Mouse (Mus musculus): ENCODE data around the gene Gpx2. TPM values are rescaled to one million over a fixed set of nuclear protein-coding genes. Genes with fewer than 3 reads are reported as not detected.

Gpx2 gene
- polyA plus RNA-seq, 1 experiment from 2014 or later, result 17.0 TPM

- 50% methylated on average over 4 of the region's 4 CpGs for WGBS
- Histone ChIP-seq H3K27ac (no peak overlapping the region), H3K27me3 (no peaks in the 10 kb centered on the region)
Measured at GRCm38 (mm10) chr12:76775132-76775531, 20.2 kb downstream of the Gpx2 start.

GRCm38 (mm10) chr12:76774652-76775051, 20.7 kb downstream of the Gpx2 start:
- Histone ChIP-seq H3K9ac (no peak overlapping the region), H3K27me3 (no peaks in the 10 kb centered on the region), H3K27ac (no peak overlapping the region), H3K36me3 (peaks cover 5% of the 10 kb centered on the region; the same call in 1 of the 2 replicates), H3K4me3 (no peak overlapping the region), H3K9me3 (no peaks in the 10 kb centered on the region), H3K4me1 (no peaks in the 10 kb centered on the region), H3K4me2 (no peak overlapping the region)
- no peak for ATAC-seq (ENCODE audit: borderline replicate concordance, extremely low read depth, low FRiP score, low TSS enrichment)
- WGBS, result 57% methylated on average over 3 of the region's 3 CpGs

More at GRCm38 (mm10) chr12:76775132-76775531, 20.2 kb downstream of the Gpx2 start:
- ATAC-seq (ENCODE audit: borderline replicate concordance, extremely low read depth, low FRiP score, low TSS enrichment), result no peak
- Histone ChIP-seq H3K9me3 (no peaks in the 10 kb centered on the region), H3K4me3 (no peak overlapping the region), H3K36me3 (peaks cover 5% of the 10 kb centered on the region; the same call in 1 of the 2 replicates), H3K4me2 (no peak overlapping the region), H3K4me1 (no peaks in the 10 kb centered on the region), H3K9ac (no peak overlapping the region)

GRCm38 (mm10) chr12:76771540-76771939, 23.8 kb downstream of the Gpx2 start:
- no peak for ATAC-seq (ENCODE audit: borderline replicate concordance, extremely low read depth, low FRiP score, low TSS enrichment)
- Histone ChIP-seq H3K27ac (no peak overlapping the region), H3K9me3 (no peaks in the 10 kb centered on the region)

GRCm38 (mm10) chr12:76770841-76771500, 24.4 kb downstream of the Gpx2 start:
- Histone ChIP-seq H3K27me3 (no peaks in the 10 kb centered on the region), H3K9ac (no peak overlapping the region), H3K4me3 (no peak overlapping the region), H3K9me3 (no peaks in the 10 kb centered on the region), H3K4me2 (no peak overlapping the region), H3K4me1 (peaks cover 6% of the 10 kb centered on the region), H3K27ac (no peak overlapping the region), H3K36me3 (no peaks in the 10 kb centered on the region)
- no peak for ATAC-seq (ENCODE audit: borderline replicate concordance, extremely low read depth, low FRiP score, low TSS enrichment)
- 82% methylated on average over 5 of the region's 5 CpGs for WGBS

More at GRCm38 (mm10) chr12:76771540-76771939, 23.8 kb downstream of the Gpx2 start:
- 0 out of 2 replicates have a peak, but pooled peaks cover under 1% of the 10 kb centered on the region for H3K4me1 ChIP-seq
- WGBS, result 84% methylated on average over 5 of the region's 5 CpGs
- no peaks in the 10 kb centered on the region for H3K36me3 ChIP-seq
- H3K4me3 ChIP-seq, result no peak overlapping the region
- no peak overlapping the region for H3K4me2 ChIP-seq
- no peaks in the 10 kb centered on the region for H3K27me3 ChIP-seq
- no peak overlapping the region for H3K9ac ChIP-seq

GRCm38 (mm10) chr12:76765901-76766630, 29.3 kb downstream of the Gpx2 start:
- Histone ChIP-seq H3K4me2 (peak overlapping the region; percentile 71), H3K4me3 (peak overlapping the region; percentile 66), H3K9me3 (no peaks in the 10 kb centered on the region), H3K27ac (peak overlapping the region; percentile 63; the same call in 1 of the 2 replicates), H3K36me3 (no peaks in the 10 kb centered on the region), H3K4me1 (peaks cover 9% of the 10 kb centered on the region), H3K27me3 (no peaks in the 10 kb centered on the region), H3K9ac (peak overlapping the region; percentile 60)
- ATAC-seq (ENCODE audit: borderline replicate concordance, extremely low read depth, low FRiP score, low TSS enrichment), result peak; percentile 25; the same call in 1 of the 2 replicates
- WGBS, result 29% methylated on average over 20 of the region's 20 CpGs

GRCm38 (mm10) chr12:76765354-76765851, 30.0 kb downstream of the Gpx2 start, which contains the start of the genes Churc1 and Fntb:
Churc1 (plus strand) TSS chr12:76765538.
Fntb (plus strand) TSS chr12:76765589.
- peaks cover 9% of the 10 kb centered on the region for H3K4me1 ChIP-seq
- no peaks in the 10 kb centered on the region for H3K9me3 ChIP-seq
- H3K9ac ChIP-seq, result peak within 1 kb of the TSS; percentile 60
- no peaks in the 10 kb centered on the region for H3K36me3 ChIP-seq
- ATAC-seq (ENCODE audit: borderline replicate concordance, extremely low read depth, low FRiP score, low TSS enrichment), result peak; percentile 95
- peak within 1 kb of the TSS; percentile 66 for H3K4me3 ChIP-seq
- WGBS, result under 1% methylated on average over 31 of the region's 31 CpGs
- H3K27ac ChIP-seq, result peak within 1 kb of the TSS; percentile 63
- peak within 1 kb of the TSS; percentile 71 for H3K4me2 ChIP-seq
- H3K27me3 ChIP-seq, result no peaks in the 10 kb centered on the region

- H3K9ac ChIP-seq, result no peak overlapping the region
- H3K4me3 ChIP-seq, result no peak overlapping the region
- no peaks in the 10 kb centered on the region for H3K36me3 ChIP-seq
- 40% methylated on average over 14 of the region's 14 CpGs for WGBS
- no peaks in the 10 kb centered on the region for H3K4me1 ChIP-seq
- H3K27me3 ChIP-seq, result no peaks in the 10 kb centered on the region
- no peaks in the 10 kb centered on the region for H3K9me3 ChIP-seq
- H3K27ac ChIP-seq, result no peak overlapping the region
- no peak for ATAC-seq (ENCODE audit: borderline replicate concordance, extremely low read depth, low FRiP score, low TSS enrichment)
- H3K4me2 ChIP-seq, result no peak overlapping the region
Measured at GRCm38 (mm10) chr12:76752652-76753318, 42.6 kb downstream of the Gpx2 start.

- Histone ChIP-seq H3K9me3 (no peaks in the 10 kb centered on the region), H3K4me1 (no peaks in the 10 kb centered on the region), H3K27me3 (no peaks in the 10 kb centered on the region), H3K36me3 (no peaks in the 10 kb centered on the region), H3K4me2 (no peak overlapping the region), H3K4me3 (no peak overlapping the region), H3K27ac (no peak overlapping the region), H3K9ac (no peak overlapping the region)
- WGBS, result 79% methylated on average over 16 of the region's 16 CpGs
- no peak for ATAC-seq (ENCODE audit: borderline replicate concordance, extremely low read depth, low FRiP score, low TSS enrichment)
Measured at GRCm38 (mm10) chr12:76750866-76751459, 44.4 kb downstream of the Gpx2 start.

Other genes with a start within 250 kb of the Gpx2 start
- gene Sptb, start 85.0 kb downstream of the Gpx2 start, polyA plus RNA-seq (2015; fragmentation: Nextera tagmentation; extraction: Ambion mirVana), result 0.91 and 1.2 TPM in 2 replicates
- gene Churc1, start 30.0 kb downstream of the Gpx2 start, polyA plus RNA-seq (2015; fragmentation: Nextera tagmentation; extraction: Ambion mirVana), result 139 and 144 TPM in 2 replicates
- gene Fntb, start 30.0 kb downstream of the Gpx2 start, polyA plus RNA-seq (2015; fragmentation: Nextera tagmentation; extraction: Ambion mirVana), result 37.0 and 37.8 TPM in 2 replicates
- gene Rab15, start 27.4 kb upstream of the Gpx2 start, polyA plus RNA-seq (2015; fragmentation: Nextera tagmentation; extraction: Ambion mirVana), result 38.9 and 39.8 TPM in 2 replicates
- 13.1 and 13.3 TPM in 2 replicates for gene Max, start 166.6 kb upstream of the Gpx2 start, polyA plus RNA-seq (2015; fragmentation: Nextera tagmentation; extraction: Ambion mirVana)

Measured in lung, embryonic 15.5 days (tissue).